Mouse (Mus musculus) CH12.LX (cell line): ENCODE results near the gene Rufy1.

Source experiments
- CTCF ChIP-seq, 2 experiments: IDR thresholded peaks in 1 of 2; conservative IDR thresholded peaks in 1 of 2; 2 replicates each; pipeline ENCODE4 v1.5.1; 2011 to 2012; ENCODE audit warnings: low read depth in 2 of 2, low read length in 2 of 2, improper control_type of control experiment in 1 of 2, inconsistent platforms in 1 of 2, mild to moderate bottlenecking in 1 of 2, moderate library complexity in 1 of 2
- EP300 ChIP-seq: IDR thresholded peaks from 2 replicates; pipeline ENCODE4 v1.6.1; 2011; ENCODE audit warnings: low read length, improper control_type of control experiment
- MYC ChIP-seq: IDR thresholded peaks from 2 replicates; pipeline ENCODE4 v1.6.1; 2011; ENCODE audit warnings: low read depth, mild to moderate bottlenecking, improper control_type of control experiment, low read length
- POLR2A ChIP-seq: IDR thresholded peaks from 2 replicates; pipeline ENCODE4 v1.6.1; 2011; ENCODE audit warnings: low read depth, mild to moderate bottlenecking, improper control_type of control experiment, low read length
- RCOR1 ChIP-seq: conservative IDR thresholded peaks from 2 replicates; pipeline ENCODE4 v1.6.1; 2012; ENCODE audit warnings: low read depth, mild to moderate bottlenecking, inconsistent platforms, low read length, improper control_type of control experiment

GRCm38 (mm10) chr11:50432896-50433295 lies 2.0 kb upstream of the Rufy1 start:
- TF ChIP-seq EP300 (no peak), CTCF (conservative IDR thresholded peaks at IDR 0.05 in 1 of 2, IDR thresholded peaks at IDR 0.05 in 1 of 2; ENCODE audit: low read depth in 2 of 2, low read length in 2 of 2) (no peak), RCOR1 (no peak), MYC (no peak), POLR2A (no peak; the same call in 1 of the 2 replicates)
